Mouse (Mus musculus): ENCODE results near the gene Ralgps1. TPM values are rescaled to one million over a fixed set of nuclear protein-coding genes. Genes with fewer than 3 reads are reported as not detected.

The Ralgps1 gene
- total and polyA plus RNA-seq, 3 experiments, result 0.62 to 2.1 (median 1.5) TPM

GRCm38 (mm10) chr2:33225921-33226320 lies 145.4 kb downstream of the Ralgps1 start:
- in situ Hi-C loops (cut with MboI; ENCODE audit: low pct_ligation_motif_present, low pct_unique_long_range_greater_than_20kb, low sequenced_read_pairs) (no loop called here), dilution Hi-C loops (cut with MboI; ENCODE audit: extremely low pct_ligation_motif_present, extremely low pct_unique_long_range_greater_than_20kb, low sequenced_read_pairs) (no loop called here)
- H3K4me3 ChIP-seq (replicated peaks in 1 of 3; ENCODE audit: low read depth in 2 of 3, low read length in 2 of 3, poor library complexity in 1 of 3), result no peak overlapping the region
- no peaks in the 10 kb centered on the region for H3K27me3 ChIP-seq (replicated peaks)
- H3K79me2 ChIP-seq (replicated peaks; ENCODE audit: control insufficient read depth, extremely low read depth, insufficient read depth, poor library complexity, severe bottlenecking), result no peaks in the 10 kb centered on the region
- no peak overlapping the region for H3K27ac ChIP-seq (ENCODE audit: insufficient read depth, low read depth)
- H3K36me3 ChIP-seq (replicated peaks in 1 of 2; ENCODE audit: control insufficient read depth in 1 of 2, insufficient read depth in 1 of 2, low read length in 1 of 2), result peaks cover 0 to 6% of the 10 kb centered on the region in 2 experiments
- DNase-seq (ENCODE audit: extremely low read depth), result no peak
- H3K4me2 ChIP-seq (ENCODE audit: insufficient read depth, low read depth, poor library complexity, severe bottlenecking), result no peak overlapping the region
- H3K9me3 ChIP-seq (replicated peaks; ENCODE audit: low read length), result no peaks in the 10 kb centered on the region
- H3K4me1 ChIP-seq (ENCODE audit: control insufficient read depth in 1 of 2, insufficient read depth in 2 of 2), result peaks cover 0 to 3% of the 10 kb centered on the region in 2 experiments; a peak in 1 of 4 replicates
- H3K9ac ChIP-seq (ENCODE audit: insufficient read depth, low read depth), result no peak overlapping the region
- TF ChIP-seq BHLHE40 (IDR thresholded peaks at IDR 0.05; ENCODE audit: low read depth, low read length), result no peak
- TF ChIP-seq UBTF (IDR thresholded peaks at IDR 0.05; ENCODE audit: low read depth, low read length), result no peak
- TF ChIP-seq SMC3 (IDR thresholded peaks at IDR 0.05; ENCODE audit: low read depth, low read length), result no peak
- no peak for TF ChIP-seq USF1 (IDR thresholded peaks at IDR 0.05; ENCODE audit: low read depth, low read length)
- TF ChIP-seq MEF2A (IDR thresholded peaks at IDR 0.05; ENCODE audit: borderline replicate concordance, low read depth, low read length), result no peak
- no peak for TF ChIP-seq EP300 (IDR thresholded peaks at IDR 0.05; ENCODE audit: low read length)
- TF ChIP-seq E2F4 (IDR thresholded peaks at IDR 0.05; ENCODE audit: insufficient replicate concordance, low read depth, low read length), result no peak
- no peak for TF ChIP-seq GABPA (IDR thresholded peaks at IDR 0.05; ENCODE audit: insufficient replicate concordance, low read depth, low read length)
- no peak for TF ChIP-seq JUN (IDR thresholded peaks at IDR 0.05; ENCODE audit: insufficient read depth, low read depth, low read length)
- no peak for TF ChIP-seq MYC (IDR thresholded peaks at IDR 0.05; ENCODE audit: low read depth, low read length)
- TF ChIP-seq PAX5 (IDR thresholded peaks at IDR 0.05; ENCODE audit: low read length), result no peak
- TF ChIP-seq JUND (conservative IDR thresholded peaks at IDR 0.05; ENCODE audit: low read depth, low read length), result no peak
- TF ChIP-seq CTCF (conservative IDR thresholded peaks at IDR 0.05 in 1 of 2, IDR thresholded peaks at IDR 0.05 in 1 of 2; ENCODE audit: low read depth in 2 of 2, low read length in 2 of 2), result no peak
- no peak for TF ChIP-seq TCF12 (IDR thresholded peaks at IDR 0.05; ENCODE audit: low read depth, low read length)

- in situ Hi-C loops (cut with MboI; ENCODE audit: low pct_ligation_motif_present, low pct_unique_long_range_greater_than_20kb, low sequenced_read_pairs), result no loop called here
Measured at GRCm38 (mm10) chr2:33223656-33224358, 147.5 kb downstream of the Ralgps1 start.

More at GRCm38 (mm10) chr2:33223656-33224358, 147.5 kb downstream of the Ralgps1 start:
- Histone ChIP-seq H3K9me3 (replicated peaks; ENCODE audit: low read length) (no peaks in the 10 kb centered on the region), H3K4me2 (ENCODE audit: insufficient read depth, low read depth, poor library complexity, severe bottlenecking) (no peak overlapping the region), H3K4me1 (ENCODE audit: control insufficient read depth in 1 of 2, insufficient read depth in 2 of 2) (peaks cover 0 to 3% of the 10 kb centered on the region in 2 experiments; a peak in 1 of 4 replicates), H3K9ac (ENCODE audit: insufficient read depth, low read depth) (no peak overlapping the region), H3K4me3 (replicated peaks in 1 of 3; ENCODE audit: low read depth in 2 of 3, low read length in 2 of 3, poor library complexity in 1 of 3) (no peak overlapping the region), H3K27ac (ENCODE audit: insufficient read depth, low read depth) (no peak overlapping the region), H3K36me3 (replicated peaks in 1 of 2; ENCODE audit: control insufficient read depth in 1 of 2, insufficient read depth in 1 of 2, low read length in 1 of 2) (peaks cover 0 to 4% of the 10 kb centered on the region in 2 experiments), H3K79me2 (replicated peaks; ENCODE audit: control insufficient read depth, extremely low read depth, insufficient read depth, poor library complexity, severe bottlenecking) (no peaks in the 10 kb centered on the region), H3K27me3 (replicated peaks) (no peaks in the 10 kb centered on the region)
- TF ChIP-seq TBP (conservative IDR thresholded peaks at IDR 0.05; ENCODE audit: low read depth, low read length) (no peak), BHLHE40 (IDR thresholded peaks at IDR 0.05; ENCODE audit: low read depth, low read length) (no peak), CHD2 (IDR thresholded peaks at IDR 0.05; ENCODE audit: low read length) (no peak), JUN (IDR thresholded peaks at IDR 0.05; ENCODE audit: insufficient read depth, low read depth, low read length) (no peak), KAT2A (IDR thresholded peaks at IDR 0.05; ENCODE audit: insufficient replicate concordance, low read length) (no peak)
- dilution Hi-C loops (cut with MboI; ENCODE audit: extremely low pct_ligation_motif_present, extremely low pct_unique_long_range_greater_than_20kb, low sequenced_read_pairs), result no loop called here
- no peak for DNase-seq (ENCODE audit: extremely low read depth)

Data from CH12.LX (cell line).